Mouse (Mus musculus) A20 (cell line): ENCODE measurements around the gene Ptpro.

Experiments
- DNase-seq: peaks from one replicate; pipeline ENCODE4 v3.0.0-alpha.2; 2011; ENCODE audit warnings: low read depth, low spot score

The Ptpro gene

DNA sequence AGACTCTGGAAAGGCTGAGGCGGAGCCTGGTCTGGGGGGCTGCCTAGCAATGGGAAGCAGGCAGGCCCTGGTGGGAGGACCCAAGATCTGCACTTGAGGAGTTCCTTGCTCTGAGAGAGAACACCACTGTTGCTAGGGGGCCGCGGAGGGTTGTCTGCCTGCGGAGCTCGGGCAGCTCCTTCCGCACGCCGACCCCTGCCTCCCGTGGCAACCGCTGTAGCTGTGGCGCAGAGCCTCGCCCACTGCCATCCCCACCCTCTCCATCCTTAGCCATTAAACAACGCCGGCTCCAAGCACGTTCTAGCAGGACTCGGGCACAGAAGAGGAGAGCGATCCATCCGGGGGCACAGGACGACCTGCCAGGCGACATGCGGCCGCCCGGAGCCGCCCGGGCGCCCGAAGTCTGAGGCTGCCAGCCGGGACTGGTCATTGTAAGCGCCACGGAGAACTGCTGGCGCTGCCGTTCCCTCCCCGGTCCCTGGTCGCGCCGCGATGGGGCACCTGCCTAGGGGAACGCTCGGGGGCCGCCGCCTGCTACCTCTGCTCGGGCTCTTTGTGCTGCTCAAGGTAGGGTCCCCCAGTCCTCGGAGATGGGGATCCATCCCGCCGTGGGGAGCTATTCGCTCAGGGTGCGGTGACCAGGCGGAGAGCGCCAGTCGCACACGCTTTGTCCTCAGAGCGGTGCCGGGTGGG lies at the start of gene Ptpro:
Gene Ptpro, plus strand, starts transcription at position 126 of the 693 bp plus-strand sequence.
- DNase-seq: no peak

- no peak for DNase-seq
Measured at GRCm38 (mm10) chr6:137202661-137203060, 49.5 kb upstream of the Ptpro start.

GRCm38 (mm10) chr6:137205662-137206400 lies 46.3 kb upstream of the Ptpro start:
- DNase-seq: no peak

DNA sequence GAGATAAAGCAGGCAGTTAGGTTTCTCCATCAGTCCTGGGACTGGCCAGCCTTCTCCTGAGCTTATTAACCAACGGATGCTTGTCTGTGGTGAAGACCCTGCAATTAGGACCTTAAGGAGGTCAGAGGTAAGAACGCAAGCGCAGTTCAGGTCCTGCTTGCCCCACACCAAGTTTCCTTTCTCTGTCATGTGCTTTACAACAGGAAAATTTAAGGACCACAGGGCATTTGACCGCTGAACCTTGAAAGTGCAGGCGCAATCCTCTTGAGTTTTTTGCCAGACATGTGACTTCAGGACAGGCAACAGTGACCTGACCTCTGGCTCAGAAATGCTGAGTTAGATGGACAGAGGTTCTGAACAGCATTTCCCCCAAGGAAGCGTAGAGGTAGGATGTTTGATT lies 45.0 kb upstream of the Ptpro start:
- no peak for DNase-seq

DNA sequence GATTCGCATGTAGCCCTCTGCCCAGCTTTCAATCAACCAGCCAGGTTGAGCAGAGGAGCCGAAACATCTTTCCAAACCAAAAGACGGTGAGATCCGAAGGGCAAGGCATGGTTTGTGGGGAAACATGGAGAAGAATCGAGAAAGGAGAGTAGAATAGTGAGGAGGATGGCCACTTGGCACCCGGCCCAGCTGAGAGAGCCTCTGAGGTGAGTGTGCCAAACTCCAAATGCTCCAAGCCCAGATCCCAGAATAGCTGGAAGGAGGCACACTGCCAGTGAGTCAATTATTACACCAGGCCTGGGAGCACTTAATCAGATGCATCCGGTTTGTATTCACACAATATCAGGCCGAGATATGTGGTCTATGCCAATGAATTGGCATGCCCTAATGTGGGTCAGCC lies 42.1 kb upstream of the Ptpro start:
- DNase-seq: no peak

GRCm38 (mm10) chr6:137210991-137211390 lies 41.1 kb upstream of the Ptpro start:
- DNase-seq: no peak

- no peak for DNase-seq
Measured at GRCm38 (mm10) chr6:137211441-137211840, 40.7 kb upstream of the Ptpro start.

GRCm38 (mm10) chr6:137217841-137218463 lies 34.2 kb upstream of the Ptpro start:
- no peak for DNase-seq

DNA sequence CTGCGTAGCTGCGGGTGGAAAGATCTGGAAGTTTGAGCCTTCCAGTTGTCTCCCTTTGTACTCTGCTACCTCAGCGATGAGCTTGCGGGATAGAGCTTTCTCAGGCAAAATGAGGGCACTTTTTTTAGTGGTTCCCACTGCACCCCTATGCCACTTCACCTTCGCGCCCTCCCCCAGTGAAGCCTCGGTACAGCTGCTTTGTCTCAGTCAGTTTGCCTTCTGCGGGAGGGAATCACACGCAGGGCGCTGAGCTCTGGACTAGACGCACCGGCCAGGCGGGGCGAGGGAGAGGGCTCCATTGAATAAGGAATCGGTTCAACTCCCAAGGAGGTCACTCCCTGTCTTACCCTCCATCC lies 746 bp downstream of the Ptpro start:
- DNase-seq: no peak

DNA sequence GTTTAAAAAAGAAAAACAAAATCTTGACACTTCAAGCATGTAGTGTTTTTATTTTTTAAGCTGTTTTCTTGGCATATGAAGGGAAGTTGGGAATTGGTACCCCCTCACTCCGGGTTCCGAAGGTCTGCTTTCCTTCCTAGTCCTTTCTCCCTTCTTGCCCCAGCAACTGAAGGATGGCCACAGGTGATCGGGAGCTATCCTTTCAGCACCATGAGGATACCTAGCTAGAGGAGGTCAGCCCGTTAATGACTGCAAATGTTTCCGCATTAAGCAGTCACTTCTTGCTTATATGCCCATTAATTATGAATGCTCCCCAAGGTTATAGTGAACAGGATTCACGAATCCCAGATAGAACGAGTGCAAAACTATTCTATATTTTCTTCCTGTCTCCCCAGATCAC lies 1.3 kb downstream of the Ptpro start:
- no peak for DNase-seq

GRCm38 (mm10) chr6:137261033-137261432 lies 8.9 kb downstream of the Ptpro start:
- DNase-seq: no peak

DNA sequence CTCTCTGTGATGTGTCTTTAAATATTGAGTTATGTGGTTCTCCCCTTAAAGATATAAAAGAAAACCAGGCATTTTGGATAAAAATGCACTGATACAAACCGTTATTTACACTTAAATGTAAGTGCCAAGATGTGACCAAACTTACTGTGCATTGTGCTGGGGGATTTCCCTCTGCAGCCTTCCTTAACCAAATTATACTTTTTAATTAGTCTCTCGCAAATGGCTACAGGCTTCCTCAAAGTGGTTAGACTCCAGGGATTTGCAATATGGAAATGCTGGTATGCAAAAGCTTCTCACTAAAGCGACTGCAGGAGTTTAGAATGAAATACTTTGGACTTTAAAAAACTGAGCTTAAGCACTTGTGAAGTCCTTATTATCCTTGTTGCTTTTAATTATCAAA lies 10.0 kb downstream of the Ptpro start:
- no peak for DNase-seq

DNA sequence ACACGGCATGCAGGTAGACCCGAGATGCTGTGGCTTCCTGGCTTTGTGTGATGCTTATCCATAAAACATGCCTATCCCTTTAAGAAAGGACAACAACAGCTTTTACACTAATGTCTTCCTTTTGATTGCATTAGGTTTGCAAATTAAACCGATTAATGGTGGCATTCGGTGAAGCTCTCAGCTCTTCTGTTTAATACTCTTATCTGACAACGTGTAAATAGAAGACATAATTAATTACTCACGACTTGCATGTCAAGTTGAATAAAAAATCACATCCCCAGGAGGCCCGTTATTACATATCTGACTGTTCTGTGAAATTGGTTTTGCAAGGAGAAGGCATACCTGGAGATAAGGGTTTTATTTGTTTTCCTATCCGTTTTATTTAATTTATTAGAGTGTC lies 15.9 kb downstream of the Ptpro start:
- no peak for DNase-seq

DNA sequence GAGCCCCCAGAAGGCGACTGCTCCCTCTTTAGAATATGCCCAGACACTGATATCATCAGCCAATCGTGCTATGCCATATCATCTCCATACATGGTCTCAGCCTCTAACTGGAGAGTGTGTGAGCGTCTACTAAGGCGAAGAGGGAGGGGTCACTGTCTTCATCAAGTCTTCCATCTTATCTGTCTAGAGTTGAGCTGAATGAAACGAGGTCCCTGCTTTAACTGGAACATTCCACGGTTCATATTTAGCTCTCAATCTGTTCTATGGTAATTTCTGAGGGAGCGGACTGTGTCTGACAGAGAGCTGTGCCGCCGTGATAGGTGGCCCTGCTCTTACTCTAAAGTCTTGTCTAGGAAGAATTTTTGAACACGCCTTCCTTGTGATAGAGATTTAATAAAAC lies 16.5 kb downstream of the Ptpro start:
- DNase-seq: no peak

- no peak for DNase-seq
Measured at GRCm38 (mm10) chr6:137272513-137272912, 20.4 kb downstream of the Ptpro start.

GRCm38 (mm10) chr6:137277587-137277994 lies 25.5 kb downstream of the Ptpro start:
- no peak for DNase-seq

DNA sequence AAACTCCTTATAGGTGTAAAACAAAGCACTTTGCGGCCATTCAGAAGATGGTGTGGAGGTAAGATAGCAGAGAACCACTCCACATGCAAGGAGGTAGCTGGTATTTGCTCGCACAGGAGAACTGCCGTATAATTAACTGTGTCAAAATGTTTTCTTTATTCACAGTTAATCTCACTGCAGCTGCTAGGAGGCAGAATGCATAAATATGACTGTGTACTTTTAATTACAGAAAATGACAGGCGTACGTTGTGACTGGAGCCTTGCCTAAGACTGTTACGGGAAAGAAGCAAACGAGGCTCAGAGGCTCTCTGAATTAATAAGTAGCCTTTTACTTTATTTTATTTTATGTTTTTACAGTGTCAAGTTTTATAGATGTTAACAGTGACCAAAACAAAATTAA lies 27.5 kb downstream of the Ptpro start:
- DNase-seq: no peak

DNA sequence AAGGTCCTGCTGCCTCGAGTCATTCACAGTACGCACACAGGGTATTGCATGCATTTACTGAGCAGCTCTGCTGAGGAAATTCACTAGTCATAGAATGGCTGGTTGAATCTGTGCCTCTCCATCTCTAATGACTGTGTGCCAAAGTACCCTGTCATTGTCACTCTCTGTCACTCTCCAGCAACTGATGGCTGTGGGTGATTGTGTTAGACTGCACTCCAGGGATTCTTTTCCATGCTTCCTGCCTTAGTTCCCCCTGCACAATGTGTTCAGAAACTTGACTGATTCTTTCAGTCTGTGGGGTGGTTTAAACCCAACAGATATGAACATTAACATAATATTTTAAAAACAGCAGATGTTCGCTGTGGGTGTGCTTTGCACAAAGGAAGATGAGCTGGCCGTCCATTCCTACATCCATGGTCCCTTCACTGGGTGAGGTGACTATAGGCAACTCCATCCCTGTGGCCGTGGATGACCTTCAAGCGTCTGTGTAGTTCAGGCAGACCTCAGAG lies 29.5 kb downstream of the Ptpro start:
- DNase-seq: no peak

GRCm38 (mm10) chr6:137282050-137282449 lies 29.9 kb downstream of the Ptpro start:
- no peak for DNase-seq

GRCm38 (mm10) chr6:137286376-137286775 lies 34.3 kb downstream of the Ptpro start:
- DNase-seq: no peak

- DNase-seq: no peak
Measured at GRCm38 (mm10) chr6:137287788-137288187, 35.7 kb downstream of the Ptpro start.

- no peak for DNase-seq
Measured at GRCm38 (mm10) chr6:137288264-137288663, 36.1 kb downstream of the Ptpro start.

DNA sequence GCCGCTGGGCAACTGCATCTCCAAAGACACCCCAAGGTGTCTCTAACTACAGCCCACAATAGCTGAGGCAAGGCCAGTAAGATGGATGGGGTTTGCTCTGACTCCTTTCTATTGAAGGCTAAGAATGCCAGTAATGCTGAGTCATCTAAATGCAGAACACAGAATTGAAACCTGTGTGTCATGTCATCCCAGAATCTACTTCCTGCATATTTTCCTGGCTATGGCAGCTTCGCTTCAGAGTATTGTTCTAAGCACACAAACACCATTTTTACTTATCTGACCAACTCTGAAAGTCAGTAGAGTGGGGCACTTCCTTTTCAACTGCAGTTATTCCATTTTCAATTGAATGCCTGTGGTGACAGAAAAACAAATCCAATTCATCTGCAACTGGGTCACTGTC lies 40.3 kb downstream of the Ptpro start:
- no peak for DNase-seq
